Comparison of ENCODE assay signal across 8 mouse cellular contexts in the genomic region with DNA sequence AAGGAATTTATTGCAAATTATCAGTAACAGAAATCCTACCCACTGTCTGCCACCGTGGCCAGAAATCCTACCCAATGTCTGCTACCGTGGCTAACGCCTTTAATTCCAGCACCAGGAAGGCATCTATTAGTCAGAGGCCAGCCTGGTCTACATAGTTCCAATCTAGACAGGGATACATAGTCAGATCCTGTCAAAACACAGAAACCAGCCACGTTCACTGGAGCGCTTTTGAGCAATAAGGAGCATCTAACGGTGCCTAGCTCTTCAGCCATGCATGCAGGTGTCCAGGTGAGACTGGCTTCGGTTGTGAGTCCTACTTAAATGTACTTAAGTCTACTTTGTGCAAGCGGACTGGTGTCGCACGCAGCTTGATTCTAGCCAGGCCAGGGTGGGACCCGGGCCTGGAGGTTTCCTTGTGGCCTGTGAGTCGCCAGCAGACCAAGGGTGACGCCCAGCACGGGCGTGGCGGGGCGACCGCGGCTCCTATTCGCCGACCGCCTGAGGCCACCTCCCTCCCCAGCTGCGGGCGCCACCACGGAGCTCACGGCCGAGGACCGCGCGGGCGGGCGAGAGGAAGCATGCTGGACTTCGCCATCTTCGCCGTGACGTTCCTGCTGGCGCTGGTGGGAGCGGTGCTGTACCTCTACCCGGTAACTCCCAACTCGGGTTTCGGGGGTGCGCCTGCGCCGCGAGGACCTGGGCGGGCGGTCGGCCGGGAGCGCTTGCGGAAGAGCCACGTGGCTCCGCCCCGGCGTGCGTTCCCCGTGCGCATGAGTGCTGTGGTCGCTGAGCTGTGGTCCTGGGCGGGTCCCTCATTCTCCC. TPM values are rescaled to one million over a fixed set of nuclear protein-coding genes. Genes with fewer than 3 reads are reported as not detected.
DNase-seq lines count a peak whose midpoint lies in the region; ATAC-seq and TF ChIP-seq lines count a peak whose summit lies in the region.

Gene Cyp20a1, plus strand, starts transcription at position 516 of the 822 bp plus-strand sequence.

- no peaks in the 10 kb centered on the region for H3K9me3 ChIP-seq in erythroblast, embryonic 14.5 days (ENCODE audit: control insufficient read depth, low read length)
- no peaks in the 10 kb centered on the region for H3K9me3 ChIP-seq in heart, embryonic 11.5 days (replicated peaks; ENCODE audit: control insufficient read depth, low read length)
- no peaks in the 10 kb centered on the region for H3K9me3 ChIP-seq in kidney, embryonic 16.5 days (ENCODE audit: low read length)

- peak within 1 kb of the TSS; percentile 68 for H3K4me2 ChIP-seq in heart, embryonic 11.5 days
- peak within 1 kb of the TSS; percentile 77 for H3K4me2 ChIP-seq in kidney, embryonic 16.5 days (replicated peaks; ENCODE audit: low read depth, low read length)
- H3K4me2 ChIP-seq in myocyte (ENCODE audit: low read depth) = peak within 1 kb of the TSS; percentile 77

- no peaks in the 10 kb centered on the region for H3K27me3 ChIP-seq in C2C12 (ENCODE audit: control insufficient read depth, insufficient read depth, insufficient read length)
- H3K27me3 ChIP-seq in erythroblast, embryonic 14.5 days (ENCODE audit: control insufficient read depth) = no peaks in the 10 kb centered on the region
- H3K27me3 ChIP-seq in heart, embryonic 11.5 days (ENCODE audit: control insufficient read depth, insufficient read depth, low read length) = no peaks in the 10 kb centered on the region
- H3K27me3 ChIP-seq in kidney, embryonic 16.5 days (ENCODE audit: insufficient read depth, low read length) = no peaks in the 10 kb centered on the region
- H3K27me3 ChIP-seq in liver, adult 2 months (ENCODE audit: control insufficient read depth, insufficient read depth, low read length) = no peaks in the 10 kb centered on the region
- H3K27me3 ChIP-seq in myocyte (ENCODE audit: control insufficient read depth, insufficient read depth, insufficient read length) = no peaks in the 10 kb centered on the region
- no peaks in the 10 kb centered on the region for H3K27me3 ChIP-seq in splenic B cell, adult 2 months (ENCODE audit: control insufficient read depth, insufficient read depth, low read length, poor library complexity, severe bottlenecking)

- no peak for TF ChIP-seq CTCF in C2C12 (IDR thresholded peaks at IDR 0.05; ENCODE audit: control insufficient read depth, insufficient read depth, insufficient read length)
- no peak for TF ChIP-seq CTCF in brain, embryonic 14.5 days (IDR thresholded peaks at IDR 0.05; ENCODE audit: borderline replicate concordance, extremely low read depth, insufficient read depth, insufficient read length)
- TF ChIP-seq CTCF in liver, adult 2 months (IDR thresholded peaks at IDR 0.05; ENCODE audit: low read depth, low read length) = no peak

- peak; percentile 35 for TF ChIP-seq POLR2A in brain, embryonic 14.5 days (IDR thresholded peaks at IDR 0.05; ENCODE audit: borderline replicate concordance, extremely low read depth, insufficient read depth, insufficient read length, poor library complexity, severe bottlenecking)
- peak; percentile 72; the same call in 1 of the 2 replicates for TF ChIP-seq POLR2A in liver, adult 2 months (IDR thresholded peaks at IDR 0.05; ENCODE audit: extremely low read depth, insufficient read depth, low read length)
- peak; percentile 98 for TF ChIP-seq POLR2A in myocyte (IDR thresholded peaks at IDR 0.05; ENCODE audit: insufficient read length, low read depth)

- WGBS in heart, embryonic 11.5 days (ENCODE audit: insufficient replicate concordance) = 2% methylated on average over 60 of the region's 60 CpGs
- 1% methylated on average over 59 of the region's 60 CpGs for WGBS in kidney, embryonic 16.5 days
- 1% methylated on average over 58 of the region's 60 CpGs for WGBS in liver, adult 2 months

- peak within 1 kb of the TSS; percentile 94 for H3K27ac ChIP-seq in heart, embryonic 11.5 days (ENCODE audit: low read depth, low read length)
- peak within 1 kb of the TSS; percentile 98 for H3K27ac ChIP-seq in kidney, embryonic 16.5 days (ENCODE audit: low read length)
- H3K27ac ChIP-seq in liver, adult 2 months (replicated peaks; ENCODE audit: insufficient read depth, low read depth, low read length) = peak within 1 kb of the TSS; percentile 65

- H3K79me3 ChIP-seq in C2C12 (ENCODE audit: low read depth) = peaks cover 39% of the 10 kb centered on the region

- peaks cover 10% of the 10 kb centered on the region for H3K36me3 ChIP-seq in C2C12 (ENCODE audit: control insufficient read depth, insufficient read depth)
- no peaks in the 10 kb centered on the region; the same call in 1 of the 2 replicates for H3K36me3 ChIP-seq in erythroblast, embryonic 14.5 days (ENCODE audit: control insufficient read depth)
- H3K36me3 ChIP-seq in heart, embryonic 11.5 days (ENCODE audit: control insufficient read depth, insufficient read depth, low read length) = peaks cover 6% of the 10 kb centered on the region
- H3K36me3 ChIP-seq in kidney, embryonic 16.5 days (ENCODE audit: insufficient read depth, low read length) = peaks cover 7% of the 10 kb centered on the region; the same call in 1 of the 2 replicates
- H3K36me3 ChIP-seq in liver, adult 2 months (ENCODE audit: control insufficient read depth, insufficient read depth, low read length) = peaks cover 7% of the 10 kb centered on the region
- H3K36me3 ChIP-seq in myocyte (ENCODE audit: control insufficient read depth, insufficient read depth) = peaks cover 13% of the 10 kb centered on the region
- no peaks in the 10 kb centered on the region for H3K36me3 ChIP-seq in splenic B cell, adult 2 months (ENCODE audit: control insufficient read depth, insufficient read depth, low read length, poor library complexity, severe bottlenecking)

- H3K79me2 ChIP-seq in C2C12 (ENCODE audit: control insufficient read depth, insufficient read depth) (peaks cover 43% of the 10 kb centered on the region), myocyte (ENCODE audit: control insufficient read depth, insufficient read depth) (peaks cover 27% of the 10 kb centered on the region)
- H3K79me2 ChIP-seq in liver, adult 2 months (ENCODE audit: control insufficient read depth, insufficient read depth, low read length) = no peaks in the 10 kb centered on the region

- ATAC-seq in heart, embryonic 11.5 days (replicated peaks; ENCODE audit: insufficient number of reproducible peaks, low FRiP score, low TSS enrichment) = peak; percentile 98
- ATAC-seq in kidney, embryonic 16.5 days (ENCODE audit: low FRiP score, low TSS enrichment) = peak; percentile 99

- DNase-seq in brain, embryonic 14.5 days (ENCODE audit: low read depth) = peak; percentile 96
- DNase-seq in liver, adult 2 months (ENCODE audit: extremely low read depth, low read depth, low spot score) = peak; percentile 77
- DNase-seq in splenic B cell, adult 2 months (ENCODE audit: low read depth, low spot score) = peak; percentile 86

- H3K4me3 ChIP-seq in C2C12 (ENCODE audit: insufficient read depth, poor library complexity, severe bottlenecking) (peak within 1 kb of the TSS; percentile 52), myocyte (peak within 1 kb of the TSS; percentile 82)
- peak within 1 kb of the TSS; percentile 94 for H3K4me3 ChIP-seq in erythroblast, embryonic 14.5 days (replicated peaks)
- H3K4me3 ChIP-seq in heart, embryonic 11.5 days (ENCODE audit: low read depth, low read length) = peak within 1 kb of the TSS; percentile 52
- H3K4me3 ChIP-seq in kidney, embryonic 16.5 days (ENCODE audit: low read length) = peak within 1 kb of the TSS; percentile 77
- peak within 1 kb of the TSS; percentile 71 for H3K4me3 ChIP-seq in liver, adult 2 months (ENCODE audit: insufficient read depth, low read depth, low read length)

- H3K4me1 ChIP-seq in erythroblast, embryonic 14.5 days (ENCODE audit: control insufficient read depth) = peaks cover 38% of the 10 kb centered on the region
- H3K4me1 ChIP-seq in heart, embryonic 11.5 days (ENCODE audit: control insufficient read depth, insufficient read depth, low read length) = peaks cover 10% of the 10 kb centered on the region; the same call in 1 of the 2 replicates
- peaks cover 15% of the 10 kb centered on the region for H3K4me1 ChIP-seq in kidney, embryonic 16.5 days (ENCODE audit: insufficient read depth, low read length)
- peaks cover 1% of the 10 kb centered on the region; the same call in 1 of the 2 replicates for H3K4me1 ChIP-seq in liver, adult 2 months (ENCODE audit: control insufficient read depth, insufficient read depth, low read length)

- H3K9ac ChIP-seq in heart, embryonic 11.5 days (ENCODE audit: low read depth, low read length) = peak within 1 kb of the TSS; percentile 71
- peak within 1 kb of the TSS; percentile 83 for H3K9ac ChIP-seq in kidney, embryonic 16.5 days (replicated peaks; ENCODE audit: low read length)
- peak within 1 kb of the TSS; percentile 82 for H3K9ac ChIP-seq in liver, adult 2 months (ENCODE audit: low read depth, low read length)

- H3ac ChIP-seq in C2C12 (ENCODE audit: control insufficient read depth, insufficient read length, low read depth) = peak within 1 kb of the TSS; percentile 65
- H3ac ChIP-seq in myocyte (ENCODE audit: control insufficient read depth, insufficient read length) = peak within 1 kb of the TSS; percentile 32

TF ChIP-seq in C2C12, 6 proteins besides CTCF, POLR2A, EP300 and RAD21:
- peak; percentile 81 for TF ChIP-seq MAX (IDR thresholded peaks at IDR 0.05)
- no peak for TF ChIP-seq FOSL1 (IDR thresholded peaks at IDR 0.05; ENCODE audit: insufficient read depth, low read length, poor library complexity, severe bottlenecking)
- no peak for TF ChIP-seq MYOG (IDR thresholded peaks at IDR 0.05; ENCODE audit: control insufficient read depth, extremely low read depth, insufficient read length)
- TF ChIP-seq USF1 (IDR thresholded peaks at IDR 0.05; ENCODE audit: low read depth) = peak; percentile 53
- TF ChIP-seq MYOD1 (IDR thresholded peaks at IDR 0.05; ENCODE audit: control insufficient read depth, insufficient read length, low read depth) = no peak

TF ChIP-seq in myocyte, 11 proteins besides CTCF, POLR2A, EP300 and RAD21 (continues in another document):
- TF ChIP-seq MYOD1 (IDR thresholded peaks at IDR 0.05; ENCODE audit: control insufficient read depth in 1 of 3, insufficient read length in 2 of 3, low read depth in 2 of 3) = no peak
- TF ChIP-seq E2F4 (IDR thresholded peaks at IDR 0.05; ENCODE audit: insufficient read depth) = no peak
- no peak for TF ChIP-seq SRF (IDR thresholded peaks at IDR 0.05; ENCODE audit: control insufficient read depth, insufficient read length, low read depth)
- no peak for TF ChIP-seq TCF3 (IDR thresholded peaks at IDR 0.05; ENCODE audit: insufficient read length, low read depth)
- TF ChIP-seq USF1 (IDR thresholded peaks at IDR 0.05; ENCODE audit: low read depth) = peak; percentile 46
- TF ChIP-seq MAX (IDR thresholded peaks at IDR 0.05; ENCODE audit: low read depth) = no peak

RNA-seq across cellular contexts. Expression of gene Cyp20a1, which starts in this region (rescaled TPM):
- 20.0 TPM for polyA plus RNA-seq in C2C12 (2012; fragmentation: generic; extraction: Trizol)
- 11.0 and 13.5 TPM in 2 replicates for polyA plus RNA-seq in brain, embryonic 14.5 days (2012; rRNA removed)
- polyA plus RNA-seq in erythroblast, embryonic 14.5 days (2012) = 0.11 and 0.21 TPM in 2 replicates
- polyA plus RNA-seq in heart, embryonic 11.5 days (2014; fragmentation: Nextera tagmentation; extraction: Ambion mirVana) = 23.6 and 28.8 TPM in 2 replicates
- polyA plus RNA-seq in kidney, embryonic 16.5 days (2015; fragmentation: Nextera tagmentation; extraction: Ambion mirVana) = 20.8 and 30.8 TPM in 2 replicates
- 17.7 and 19.6 TPM in 2 replicates for total RNA-seq in liver, adult 2 months (2014; rRNA removed)
- 3.6 and 4.0 TPM in 2 replicates for polyA plus RNA-seq in liver, adult 2 months (2012; rRNA removed)
- 25.8 TPM for polyA plus RNA-seq in myocyte (2012; fragmentation: generic; extraction: Trizol)

Comparison
In these comparisons a context has a peak if more than half of its experiments do, and no peak if none do; other contexts are left out.
1. Peak in every context shown above with its lines: DNase-seq, ATAC-seq, H3K4me3 ChIP-seq and H3K27ac ChIP-seq.
2. POLR2A ChIP-seq: peak in every context shown above with its lines; median percentile 98 in myocyte; 72 in liver, adult 2 months; 35 in brain, embryonic 14.5 days.